Mouse (Mus musculus) myocyte (in vitro differentiated cells): Measurements from ENCODE around the gene Fam163a. TPM values are rescaled to one million over a fixed set of nuclear protein-coding genes. Genes with fewer than 3 reads are reported as not detected.

Experiments
- H3K27me3 ChIP-seq: one replicate; pipeline ENCODE4 v1.6.1; 2011; ENCODE audit not compliant: control insufficient read depth, insufficient read depth, insufficient read length
- H3K36me3 ChIP-seq: one replicate; pipeline ENCODE4 v1.6.1; 2011; ENCODE audit not compliant: control insufficient read depth, insufficient read depth
- H3K4me2 ChIP-seq: one replicate; pipeline ENCODE4 v1.6.1; 2011; ENCODE audit warnings: low read depth, control low read depth
- H3K4me3 ChIP-seq: one replicate; pipeline ENCODE4 v1.5.1; 2011; ENCODE audit warnings: mild to moderate bottlenecking, control low read depth, moderate library complexity
- H3K79me2 ChIP-seq: one replicate; pipeline ENCODE4 v1.6.1; 2011; ENCODE audit not compliant: control insufficient read depth, insufficient read depth
- H3ac ChIP-seq: one replicate; pipeline ENCODE4 v1.6.1; 2011; ENCODE audit not compliant: control insufficient read depth, insufficient read length
- CEBPB ChIP-seq: IDR thresholded peaks from 2 replicates; pipeline ENCODE4 v1.6.1; 2011; ENCODE audit warnings: mild to moderate bottlenecking, moderate library complexity; ENCODE audit not compliant: poor library complexity, insufficient read depth, severe bottlenecking
- E2F4 ChIP-seq: IDR thresholded peaks from one replicate; pipeline ENCODE4 v1.6.1; 2011; ENCODE audit warnings: mild to moderate bottlenecking, control low read depth, moderate library complexity; ENCODE audit not compliant: insufficient read depth
- MAX ChIP-seq: IDR thresholded peaks from one replicate; pipeline ENCODE4 v1.6.1; 2011; ENCODE audit warnings: low read depth, mild to moderate bottlenecking, control low read depth
- MYOD1 ChIP-seq, 3 experiments: IDR thresholded peaks; one replicate each; pipeline ENCODE4 v1.6.1; 2011; ENCODE audit warnings: control low read depth in 2 of 3, low read depth in 2 of 3, mild to moderate bottlenecking in 2 of 3, moderate library complexity in 1 of 3; ENCODE audit not compliant: insufficient read length in 2 of 3, control insufficient read depth in 1 of 3
- MYOG ChIP-seq, 3 experiments: IDR thresholded peaks; one replicate each; pipeline ENCODE4 v1.6.1; 2011; ENCODE audit warnings: control low read depth in 2 of 3, low read depth in 2 of 3, mild to moderate bottlenecking in 2 of 3; ENCODE audit not compliant: insufficient read length in 2 of 3, control insufficient read depth in 1 of 3, insufficient read depth in 1 of 3
- POLR2A ChIP-seq: IDR thresholded peaks from one replicate; pipeline ENCODE4 v1.6.1; 2011; ENCODE audit warnings: low read depth, mild to moderate bottlenecking, control low read depth, moderate library complexity; ENCODE audit not compliant: insufficient read length
- POLR2AphosphoS2 ChIP-seq: IDR thresholded peaks from one replicate; pipeline ENCODE4 v1.6.1; 2011; ENCODE audit warnings: low read depth, control low read depth; ENCODE audit not compliant: insufficient read length
- REST ChIP-seq: IDR thresholded peaks from one replicate; pipeline ENCODE4 v1.6.1; 2011; ENCODE audit warnings: mild to moderate bottlenecking, control low read depth, moderate library complexity; ENCODE audit not compliant: insufficient read depth, insufficient read length
- SRF ChIP-seq: IDR thresholded peaks from one replicate; pipeline ENCODE4 v1.6.1; 2011; ENCODE audit warnings: low read depth; ENCODE audit not compliant: control insufficient read depth, insufficient read length
- TCF12 ChIP-seq: IDR thresholded peaks from one replicate; pipeline ENCODE4 v1.6.1; 2011; ENCODE audit warnings: mild to moderate bottlenecking, control low read depth; ENCODE audit not compliant: poor library complexity, insufficient read depth, severe bottlenecking
- TCF3 ChIP-seq: IDR thresholded peaks from one replicate; pipeline ENCODE4 v1.6.1; 2011; ENCODE audit warnings: low read depth, control low read depth; ENCODE audit not compliant: insufficient read length
- USF1 ChIP-seq: IDR thresholded peaks from one replicate; pipeline ENCODE4 v1.6.1; 2011; ENCODE audit warnings: low read depth, mild to moderate bottlenecking, control low read depth, moderate library complexity
- polyA plus RNA-seq: library from polyadenylated mRNA; unstranded; fragments of >200 nt; fragmentation: generic; extraction: Trizol; gene quantifications from one replicate; pipeline ENCODE4 v1.2.1, GENCODE M21; 2012; ENCODE audit warnings: missing spikeins

The Fam163a gene
- polyA plus RNA-seq, 1 experiment = not detected

DNA sequence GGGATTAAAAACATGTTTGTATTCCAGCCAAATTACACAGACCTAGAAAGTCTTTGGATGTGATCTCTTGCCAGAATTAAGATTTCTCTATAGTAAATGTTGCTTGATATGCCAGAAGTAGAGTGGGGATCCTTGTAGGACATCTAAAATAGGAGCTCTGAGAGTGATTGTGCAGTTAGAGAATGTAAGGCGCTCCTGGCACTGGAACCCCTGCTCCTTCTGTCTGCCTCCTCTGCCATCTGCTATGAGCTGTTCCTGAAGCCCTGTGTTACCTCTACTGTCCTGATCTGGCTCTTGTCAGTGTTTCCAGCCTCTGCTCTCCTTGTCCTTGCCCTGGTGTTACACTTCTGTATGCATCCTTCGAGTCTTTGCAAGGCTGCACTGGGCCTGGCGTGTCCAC lies 18.2 kb downstream of the Fam163a start:
- Histone ChIP-seq H3K79me2 (no peaks in the 10 kb centered on the region), H3K4me2 (no peak overlapping the region), H3K27me3 (peaks cover 13% of the 10 kb centered on the region), H3K4me3 (no peak overlapping the region), H3ac (no peak overlapping the region), H3K36me3 (no peaks in the 10 kb centered on the region)
- TF ChIP-seq MAX = no peak
- no peak for TF ChIP-seq CEBPB
- TF ChIP-seq MYOG (IDR thresholded peaks at IDR 0.05; ENCODE audit: control insufficient read depth in 1 of 3, insufficient read depth in 1 of 3, insufficient read length in 2 of 3, low read depth in 2 of 3) = no peak
- no peak for TF ChIP-seq POLR2AphosphoS2
- no peak for TF ChIP-seq REST
- no peak for TF ChIP-seq TCF12
- no peak for TF ChIP-seq USF1
- no peak for TF ChIP-seq MYOD1 (IDR thresholded peaks at IDR 0.05; ENCODE audit: control insufficient read depth in 1 of 3, insufficient read length in 2 of 3, low read depth in 2 of 3)
- no peak for TF ChIP-seq POLR2A
- no peak for TF ChIP-seq TCF3
- no peak for TF ChIP-seq E2F4
- TF ChIP-seq SRF = no peak

DNA sequence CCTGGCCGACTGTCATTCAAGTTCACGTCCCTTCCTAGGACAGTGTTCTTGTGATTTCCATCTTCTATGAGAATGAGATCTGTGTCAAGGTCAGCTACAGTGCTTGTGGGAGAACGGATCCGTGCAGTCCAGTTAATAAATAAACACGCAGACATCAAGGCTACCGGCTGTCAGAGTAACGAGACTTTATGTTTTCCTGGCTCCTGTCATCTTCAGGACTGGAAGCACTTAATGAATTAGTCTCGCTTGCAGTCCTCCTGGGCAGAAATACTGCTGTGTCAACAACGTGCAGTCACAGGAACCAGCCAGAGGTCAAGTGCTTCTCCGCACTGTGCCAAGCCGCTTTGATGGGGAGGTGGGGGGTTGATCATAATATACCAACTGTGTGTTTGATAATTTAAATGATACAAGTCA lies 20.7 kb downstream of the Fam163a start:
- no peak for TF ChIP-seq POLR2AphosphoS2
- TF ChIP-seq E2F4 = no peak
- no peak for TF ChIP-seq MAX
- TF ChIP-seq SRF = no peak
- TF ChIP-seq MYOG (IDR thresholded peaks at IDR 0.05; ENCODE audit: control insufficient read depth in 1 of 3, insufficient read depth in 1 of 3, insufficient read length in 2 of 3, low read depth in 2 of 3) = no peak
- TF ChIP-seq TCF3 = no peak
- Histone ChIP-seq H3K79me2 (no peaks in the 10 kb centered on the region), H3ac (no peak overlapping the region), H3K27me3 (peaks cover 16% of the 10 kb centered on the region), H3K36me3 (no peaks in the 10 kb centered on the region), H3K4me2 (no peak overlapping the region), H3K4me3 (no peak overlapping the region)

GRCm38 (mm10) chr1:156183176-156183958 lies 21.5 kb downstream of the Fam163a start:
- H3K79me2 ChIP-seq = no peaks in the 10 kb centered on the region
- H3K36me3 ChIP-seq = no peaks in the 10 kb centered on the region
- H3K27me3 ChIP-seq = peaks cover 16% of the 10 kb centered on the region
- no peak overlapping the region for H3K4me2 ChIP-seq
- TF ChIP-seq REST (no peak), POLR2AphosphoS2 (no peak), SRF (no peak), POLR2A (no peak), MYOG (IDR thresholded peaks at IDR 0.05; ENCODE audit: control insufficient read depth in 1 of 3, insufficient read depth in 1 of 3, insufficient read length in 2 of 3, low read depth in 2 of 3) (no peak), CEBPB (no peak), TCF12 (no peak), TCF3 (no peak), E2F4 (no peak), USF1 (no peak), MYOD1 (IDR thresholded peaks at IDR 0.05; ENCODE audit: control insufficient read depth in 1 of 3, insufficient read length in 2 of 3, low read depth in 2 of 3) (no peak), MAX (no peak)
- no peak overlapping the region for H3ac ChIP-seq
- H3K4me3 ChIP-seq = no peak overlapping the region

DNA sequence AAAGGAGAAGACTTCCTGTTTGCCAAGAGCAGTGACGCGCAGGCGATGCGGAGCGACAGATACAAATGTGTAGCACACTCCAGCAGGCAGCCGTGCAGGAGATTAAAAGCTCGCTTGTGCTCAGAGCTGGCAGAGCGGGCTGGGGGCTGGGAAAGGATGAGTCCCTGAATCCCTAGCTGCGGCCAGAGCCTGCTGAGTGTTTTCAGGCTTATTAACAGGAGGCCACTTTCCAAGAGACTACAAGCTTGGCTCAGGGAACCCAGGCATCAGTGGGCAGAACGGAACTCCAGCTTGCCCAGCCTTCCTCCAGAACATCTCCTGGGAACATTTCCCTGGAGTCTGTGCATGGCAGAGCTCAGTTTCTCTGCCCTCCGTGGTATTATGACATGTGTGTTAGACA lies 25.0 kb downstream of the Fam163a start:
- H3K4me2 ChIP-seq = no peak overlapping the region

DNA sequence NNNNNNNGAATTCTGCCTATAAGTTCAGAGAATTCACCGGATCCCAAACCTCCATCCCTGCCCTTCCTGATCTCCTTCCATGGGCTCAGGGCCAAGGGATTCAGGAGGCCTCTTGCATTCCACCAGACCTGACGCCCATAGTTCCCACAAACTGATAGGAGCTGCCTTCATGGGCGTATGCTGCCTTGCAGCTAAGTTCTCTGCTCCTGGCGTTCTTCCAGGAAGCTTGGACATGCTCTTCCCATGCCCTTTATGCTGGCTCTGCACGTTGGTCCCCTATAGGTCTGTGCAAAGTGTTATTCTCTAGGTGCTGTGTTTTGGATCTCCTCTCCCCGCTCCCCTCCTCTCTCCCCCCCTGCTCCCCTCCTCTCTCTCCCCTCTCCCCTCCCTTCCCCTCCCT lies 36.1 kb downstream of the Fam163a start:
- H3K4me2 ChIP-seq = no peak overlapping the region
- peaks cover 22% of the 10 kb centered on the region for H3K27me3 ChIP-seq
- no peak overlapping the region for H3ac ChIP-seq
- H3K36me3 ChIP-seq = no peaks in the 10 kb centered on the region
- H3K79me2 ChIP-seq = no peaks in the 10 kb centered on the region
- H3K4me3 ChIP-seq = no peak overlapping the region
- no peak for TF ChIP-seq MYOD1 (IDR thresholded peaks at IDR 0.05; ENCODE audit: control insufficient read depth in 1 of 3, insufficient read length in 2 of 3, low read depth in 2 of 3)
- TF ChIP-seq TCF12 = no peak
- TF ChIP-seq POLR2A = no peak
- TF ChIP-seq CEBPB = no peak
- TF ChIP-seq SRF = no peak
- TF ChIP-seq USF1 = no peak

More for the DNA sequence above, 25.0 kb downstream of the Fam163a start:
- Histone ChIP-seq H3K79me2 (no peaks in the 10 kb centered on the region), H3K27me3 (peaks cover 17% of the 10 kb centered on the region), H3ac (no peak overlapping the region), H3K36me3 (no peaks in the 10 kb centered on the region), H3K4me3 (no peak overlapping the region)
- no peak for TF ChIP-seq E2F4
- no peak for TF ChIP-seq MYOD1 (IDR thresholded peaks at IDR 0.05; ENCODE audit: control insufficient read depth in 1 of 3, insufficient read length in 2 of 3, low read depth in 2 of 3)
- no peak for TF ChIP-seq POLR2AphosphoS2
- no peak for TF ChIP-seq MAX
- TF ChIP-seq TCF3 = no peak
- no peak for TF ChIP-seq CEBPB
